Mouse (Mus musculus) olfactory bulb, adult 2 months (tissue): ENCODE data around the gene Krtap4-7. TPM values are rescaled to one million over a fixed set of nuclear protein-coding genes. Genes with fewer than 3 reads are reported as not detected.
A peak's percentile ranks its signal among the peaks of the same experiment; 100 is the strongest.
"Not testable (repeated sequence)": the region's sequence is repeated elsewhere in the genome, so short reads cannot be mapped to it uniquely, and the experiment has no call there.

Experiments used
- H3K27ac ChIP-seq: fragments of 200-500 bp; 2 replicates; pipeline ENCODE4 v1.5.1; 2012; ENCODE audit warnings: low read depth, low read length; ENCODE audit not compliant: insufficient read depth
- H3K4me1 ChIP-seq: fragments of 200-500 bp; 2 replicates; pipeline ENCODE4 v1.6.1; 2012; ENCODE audit warnings: low read length; ENCODE audit not compliant: control insufficient read depth, insufficient read depth
- H3K4me3 ChIP-seq: fragments of 200-500 bp; 2 replicates; pipeline ENCODE4 v1.5.1; 2012; ENCODE audit warnings: mild to moderate bottlenecking, low read depth, low read length, moderate library complexity; ENCODE audit not compliant: insufficient read depth
- CTCF ChIP-seq: fragments of 200-500 bp; IDR thresholded peaks from 2 replicates; pipeline ENCODE4 v1.5.1; 2012; ENCODE audit warnings: low read depth, mild to moderate bottlenecking, low read length, moderate library complexity; ENCODE audit not compliant: insufficient read depth
- POLR2A ChIP-seq: fragments of 200-500 bp; IDR thresholded peaks from 2 replicates; pipeline ENCODE4 v1.6.1; 2012; ENCODE audit warnings: mild to moderate bottlenecking, low read depth, low read length, moderate library complexity; ENCODE audit not compliant: insufficient read depth
- WGBS: fragments of 180-500 bp; shearing (Covaris S2); methylation state at CpG from one replicate; pipeline ENCODE4 v1.1.7; 2018; 5-methylcytosine and 5-hydroxymethylcytosine counted together
- polyA plus RNA-seq: library from polyadenylated mRNA; stranded (reverse); fragments of >200 nt; gene quantifications from 2 replicates; pipeline ENCODE4 v1.2.4, GENCODE M21; 2012; ENCODE audit warnings: low replicate concordance; ENCODE audit not compliant: missing spikeins, insufficient read depth, insufficient read length

Gene Krtap4-7
- polyA plus RNA-seq, 1 experiment, result not detected

DNA sequence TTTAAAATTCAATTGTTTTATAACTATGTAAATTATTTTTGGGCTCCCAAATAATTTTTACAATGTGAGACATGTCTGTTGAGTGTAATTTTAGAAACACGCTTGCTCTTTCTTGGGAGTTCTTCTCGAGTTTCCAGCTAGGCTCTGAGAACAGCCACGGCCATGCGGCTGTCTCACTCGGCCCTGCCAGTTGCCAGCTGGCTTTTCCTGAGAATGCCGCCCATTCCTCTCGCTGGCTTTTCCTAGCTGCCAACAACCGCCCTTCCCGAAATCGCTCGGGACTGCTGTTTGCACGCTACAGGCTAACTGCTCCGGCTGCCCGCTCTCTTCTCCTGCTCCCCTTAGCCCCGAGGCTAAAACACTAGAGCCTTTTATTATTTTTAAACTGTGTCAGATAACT lies 2.6 kb upstream of the Krtap4-7 start:
- no peak for TF ChIP-seq CTCF
- no peak for TF ChIP-seq POLR2A
- WGBS, result 71% methylated on average over 15 of the region's 15 CpGs
- H3K4me1 ChIP-seq, result 0 out of 2 replicates have a peak, but pooled peaks cover 3% of the 10 kb centered on the region
- no peak overlapping the region for H3K4me3 ChIP-seq
- H3K27ac ChIP-seq, result no peak overlapping the region

DNA sequence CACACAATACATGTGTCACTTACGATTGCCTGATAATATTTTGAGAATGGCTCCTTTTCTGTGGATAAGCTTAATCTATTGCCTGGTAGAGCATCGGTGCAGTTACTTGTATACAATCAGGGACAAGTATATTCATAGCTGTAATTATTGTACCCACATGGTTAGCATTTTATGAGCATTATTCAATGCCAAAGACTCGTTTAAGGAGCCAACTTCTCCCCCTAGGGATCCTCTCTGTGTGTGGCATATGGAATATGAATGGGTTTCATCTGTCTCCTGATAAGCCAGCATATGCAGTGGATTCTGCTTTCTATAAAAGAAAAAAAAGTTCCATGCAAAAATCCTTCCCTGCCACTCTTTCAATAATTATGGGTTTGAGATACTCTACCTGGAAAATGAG lies 462 bp upstream of the Krtap4-7 start:
- 51% methylated on average over 3 of the region's 3 CpGs for WGBS
- Histone ChIP-seq H3K27ac (no peak overlapping the region), H3K4me3 (no peak overlapping the region), H3K4me1 (0 out of 2 replicates have a peak, but pooled peaks cover 3% of the 10 kb centered on the region)
- TF ChIP-seq POLR2A (no peak), CTCF (no peak)

DNA sequence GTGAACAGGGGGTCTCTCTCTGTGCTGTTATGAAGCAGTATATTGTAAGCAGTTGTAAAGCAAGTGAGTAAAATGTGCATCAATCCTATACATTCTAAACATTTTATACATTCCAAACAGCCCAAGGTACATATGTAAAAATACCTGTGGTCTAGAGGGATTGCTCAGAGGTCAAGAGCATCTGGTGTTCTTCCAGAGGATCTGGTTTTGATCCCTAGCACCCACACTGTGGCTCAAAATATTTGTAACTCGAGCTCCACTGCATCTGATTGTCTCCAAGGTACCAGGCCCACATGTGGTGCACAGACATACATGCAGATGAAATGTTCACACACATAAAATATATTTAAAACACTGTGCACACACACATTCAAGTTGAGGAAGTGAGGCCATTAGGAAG lies 3.0 kb downstream of the Krtap4-7 start:
- no peak overlapping the region for H3K4me3 ChIP-seq
- WGBS, result 40% methylated on average over 1 of the region's 1 CpGs
- TF ChIP-seq POLR2A (no peak), CTCF (no peak)
- H3K27ac ChIP-seq, result no peak overlapping the region
- H3K4me1 ChIP-seq, result peaks cover 10% of the 10 kb centered on the region; the same call in 1 of the 2 replicates

DNA sequence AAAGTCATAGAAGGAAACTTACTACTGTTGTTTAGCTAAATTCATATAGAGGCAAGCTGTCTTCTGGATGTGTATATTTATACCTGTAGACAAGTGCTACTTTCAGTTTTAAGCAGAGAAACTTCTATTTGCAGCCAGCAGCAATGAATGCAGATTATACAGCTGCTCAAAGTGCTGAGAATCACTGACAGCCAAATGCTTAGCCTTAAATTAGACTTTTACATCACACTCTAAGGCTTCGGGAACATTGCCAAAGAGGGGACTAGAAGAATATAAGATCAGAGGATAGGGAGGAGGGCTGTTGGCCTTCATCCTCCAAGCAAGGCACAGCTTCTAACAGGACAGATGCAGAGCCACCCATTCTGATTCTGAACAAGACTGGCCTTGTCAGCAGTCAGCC lies 6.8 kb downstream of the Krtap4-7 start:
- WGBS, result 23% methylated on average over 1 of the region's 1 CpGs

DNA sequence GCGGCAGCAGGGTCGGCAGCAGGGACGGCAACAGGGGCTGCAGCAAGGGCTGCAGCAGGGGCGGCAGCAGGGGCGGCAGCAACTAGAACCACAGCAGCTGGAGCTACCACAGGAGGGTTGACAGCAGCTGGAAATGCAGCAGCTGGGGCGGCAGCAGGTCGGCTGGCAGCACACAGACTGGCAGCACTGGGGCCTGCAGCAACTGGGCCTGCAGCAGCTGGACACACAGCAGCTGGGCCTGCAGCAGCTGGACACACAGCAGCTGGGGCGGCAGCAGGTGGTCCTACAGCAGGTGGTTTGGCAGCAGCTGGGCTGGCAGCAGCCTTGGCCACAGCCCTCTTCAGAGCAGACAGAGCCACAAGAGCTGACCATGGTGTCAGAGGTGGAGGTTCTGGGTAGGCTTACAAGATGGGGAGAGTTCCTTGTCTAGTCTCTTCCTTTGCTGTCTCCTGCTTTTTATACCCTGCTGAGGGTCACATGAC lies 9.2 kb downstream of the Krtap4-7 start, which contains the start of gene Krtap4-2:
Gene Krtap4-2 (minus strand): TSS at position 432 of the 482 bp plus-strand sequence.
- no peak within 1 kb of the TSS for H3K27ac ChIP-seq
- peaks cover 13% of the 10 kb centered on the region; the same call in 1 of the 2 replicates for H3K4me1 ChIP-seq
- TF ChIP-seq CTCF (no peak), POLR2A (no peak)
- no peak within 1 kb of the TSS for H3K4me3 ChIP-seq
- 42% methylated on average over 8 of the region's 8 CpGs for WGBS

More for the DNA sequence above, 6.8 kb downstream of the Krtap4-7 start:
- H3K4me1 ChIP-seq, result peaks cover 13% of the 10 kb centered on the region; the same call in 1 of the 2 replicates
- TF ChIP-seq CTCF (no peak), POLR2A (no peak)
- no peak overlapping the region for H3K4me3 ChIP-seq
- H3K27ac ChIP-seq, result peak overlapping the region; percentile 46

DNA sequence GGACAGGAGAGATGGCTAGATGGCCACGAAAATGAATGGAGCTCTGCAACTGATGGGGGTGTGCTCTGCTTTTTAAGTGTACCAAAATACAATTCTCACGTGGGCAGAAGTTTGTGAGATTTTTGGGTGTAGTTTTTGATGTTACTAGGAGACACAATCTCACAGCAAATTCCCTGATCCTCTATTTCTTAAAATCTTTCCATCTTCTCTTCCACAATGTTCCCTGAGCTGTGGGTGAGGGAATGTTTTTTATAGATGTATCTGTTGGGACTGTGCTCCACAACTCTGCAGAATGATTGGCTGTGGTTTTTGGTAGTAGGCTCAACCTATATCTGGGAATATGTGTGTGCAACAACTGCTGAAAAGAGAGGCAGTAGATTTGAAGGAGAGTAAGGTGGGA lies 10.6 kb downstream of the Krtap4-7 start:
- WGBS, result 56% methylated on average over 2 of the region's 2 CpGs
- TF ChIP-seq POLR2A (no peak), CTCF (no peak)
- Histone ChIP-seq H3K4me3 (no peak overlapping the region), H3K27ac (no peak overlapping the region), H3K4me1 (peaks cover 8% of the 10 kb centered on the region; the same call in 1 of the 2 replicates)

DNA sequence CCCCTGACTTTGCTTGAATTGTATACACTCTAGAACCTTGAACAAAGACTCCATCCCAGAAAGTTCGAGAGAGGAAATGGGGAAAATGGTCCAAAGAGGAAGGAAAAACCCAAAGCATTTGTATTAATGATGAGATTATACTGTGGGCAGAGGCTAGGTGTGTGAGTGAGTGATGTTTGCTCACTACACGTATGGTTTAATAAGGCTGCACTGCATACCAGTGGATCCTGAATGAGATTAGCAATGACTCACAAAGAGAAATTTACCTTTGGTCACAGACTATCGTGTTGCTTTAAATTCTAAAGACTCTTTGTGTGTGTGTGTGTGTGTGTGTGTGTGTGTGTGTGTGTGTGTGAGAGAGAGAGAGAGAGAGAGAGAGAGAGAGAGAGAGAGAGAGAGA lies 13.0 kb downstream of the Krtap4-7 start:
- Histone ChIP-seq H3K4me3 (no peak overlapping the region), H3K27ac (no peak overlapping the region), H3K4me1 (peaks cover 6% of the 10 kb centered on the region; the same call in 1 of the 2 replicates)
- TF ChIP-seq CTCF (no peak), POLR2A (no peak)
- WGBS, result 71% methylated on average over 3 of the region's 3 CpGs

DNA sequence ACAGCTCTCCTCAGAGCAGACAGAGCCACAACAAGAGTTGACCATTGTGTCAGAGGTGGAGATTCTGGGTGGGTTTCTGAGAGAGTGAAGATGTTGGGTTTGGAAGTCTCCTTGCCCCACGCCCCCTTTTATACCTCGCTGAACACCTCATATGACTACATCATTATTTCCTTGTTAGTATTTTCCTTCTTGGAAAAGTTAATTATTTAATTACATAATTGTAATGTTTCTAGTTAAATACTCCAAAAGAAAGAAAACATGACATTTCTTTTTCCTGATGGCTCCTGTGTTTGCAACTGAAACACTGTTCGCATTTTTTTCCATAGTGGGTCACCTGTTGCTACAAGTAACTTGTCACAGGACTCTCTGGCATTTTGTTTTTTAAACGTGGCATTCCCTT lies 15.8 kb downstream of the Krtap4-7 start, which contains the start of gene Krtap4-1:
Gene Krtap4-1 (minus strand): TSS at position 101 of the 400 bp plus-strand sequence.
- TF ChIP-seq CTCF (no peak), POLR2A (no peak)
- H3K27ac ChIP-seq, result no peak within 1 kb of the TSS

DNA sequence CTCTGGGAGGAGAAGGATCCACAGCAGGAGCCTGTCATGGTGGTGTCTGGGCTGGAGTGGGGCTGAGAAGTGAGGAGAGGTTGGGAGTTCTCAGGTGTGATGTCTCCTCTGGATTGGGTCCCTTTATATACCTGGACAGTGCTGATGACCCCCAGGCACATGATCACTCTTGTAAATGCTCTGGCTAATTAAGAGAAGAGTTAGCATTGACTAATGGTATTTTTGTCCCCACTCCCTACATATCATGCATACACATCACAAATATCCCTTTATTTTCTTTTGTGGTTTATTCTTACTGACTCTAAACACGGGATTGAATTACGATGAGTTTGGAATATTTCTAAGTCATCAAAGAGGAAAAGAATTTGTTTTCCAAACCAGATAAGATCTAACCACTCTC lies 23.6 kb downstream of the Krtap4-7 start, which contains the start of gene Gm11562:
Gene Gm11562 (minus strand): TSS at position 101 of the 400 bp plus-strand sequence.
- TF ChIP-seq CTCF (no peak), POLR2A (no peak)
- Histone ChIP-seq H3K4me1 (no peaks in the 10 kb centered on the region), H3K4me3 (no peak within 1 kb of the TSS), H3K27ac (no peak within 1 kb of the TSS)
- WGBS, result 94% methylated on average over 2 of the region's 2 CpGs

More for the DNA sequence above, 15.8 kb downstream of the Krtap4-7 start, which contains the start of gene Krtap4-1:
- 74% methylated on average over 4 of the region's 4 CpGs for WGBS
- H3K4me3 ChIP-seq, result no peak within 1 kb of the TSS
- H3K4me1 ChIP-seq, result no peaks in the 10 kb centered on the region

DNA sequence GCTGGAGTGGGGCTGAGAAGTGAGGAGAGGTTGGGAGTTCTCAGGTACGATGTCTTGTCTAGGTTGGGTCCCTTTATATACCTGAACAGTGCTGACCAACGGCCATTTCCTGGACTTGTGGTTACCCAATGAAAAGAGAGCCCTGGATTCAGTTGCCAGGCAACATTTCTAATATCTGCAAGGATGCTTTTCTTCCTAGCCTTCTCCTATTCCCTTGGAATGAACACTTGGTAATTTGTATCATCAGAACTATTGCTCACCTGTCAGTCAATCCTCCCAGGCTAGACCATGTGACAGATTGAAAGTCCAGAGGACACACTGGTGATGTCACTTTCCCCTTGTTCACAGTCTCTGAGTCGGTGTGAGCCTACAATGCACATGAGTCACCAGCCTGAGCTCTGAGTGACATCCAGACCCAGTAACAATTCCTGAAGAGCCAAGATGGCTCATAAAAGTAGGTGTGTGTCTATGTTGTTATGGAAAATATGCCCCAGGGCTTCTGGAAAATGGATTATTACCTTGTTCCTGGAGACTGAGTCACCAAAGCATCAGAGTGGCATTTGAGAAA lies 29.0 kb downstream of the Krtap4-7 start, which contains the start of gene Krtap2-4:
Gene Krtap2-4 (minus strand): TSS at position 51 of the 568 bp plus-strand sequence.
- WGBS, result 54% methylated on average over 3 of the region's 3 CpGs
- no peak within 1 kb of the TSS for H3K4me3 ChIP-seq
- H3K27ac ChIP-seq, result no peak within 1 kb of the TSS
- TF ChIP-seq POLR2A (no peak), CTCF (no peak)
- no peaks in the 10 kb centered on the region for H3K4me1 ChIP-seq

DNA sequence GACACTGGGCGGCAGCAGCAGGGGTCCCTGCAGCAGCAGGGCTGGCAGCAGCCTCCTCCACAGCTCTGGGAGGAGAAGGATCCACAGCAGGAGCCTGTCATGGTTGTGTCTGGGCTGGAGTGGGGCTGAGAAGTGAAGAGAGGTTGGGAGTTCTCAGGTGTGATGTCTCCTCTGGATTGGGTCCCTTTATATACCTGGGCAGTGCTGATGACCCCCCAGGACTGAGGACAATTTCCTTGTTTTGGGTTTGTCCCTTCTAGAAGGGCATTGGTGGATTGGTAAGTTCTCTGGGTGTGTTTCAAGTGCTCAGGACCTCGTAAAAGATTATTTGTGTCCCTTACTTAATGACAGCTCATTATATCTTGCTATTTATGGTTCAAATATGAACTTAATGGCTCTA lies 33.8 kb downstream of the Krtap4-7 start, which contains the start of gene Gm11937:
Gene Gm11937 (minus strand): TSS at position 101 of the 400 bp plus-strand sequence.
- 89% methylated on average over 1 of the region's 2 CpGs for WGBS
- not testable (repeated sequence) for H3K4me3 ChIP-seq, H3K27ac ChIP-seq, H3K4me1 ChIP-seq
